Mouse (Mus musculus) heart, embryonic 10.5 days (tissue): ENCODE data around the gene Fam45a. TPM values are rescaled to one million over a fixed set of nuclear protein-coding genes. Genes with fewer than 3 reads are reported as not detected.
"Not testable (repeated sequence)": the region's sequence is repeated elsewhere in the genome, so short reads cannot be mapped to it uniquely, and the experiment has no call there.

Experiments used
- DNase-seq: peaks from one replicate; pipeline ENCODE4 v3.0.0-alpha.2; 2017; ENCODE audit warnings: low spot score
- H3K27ac ChIP-seq: fragments of 300-500 bp; sonication (generic); 2 replicates; pipeline ENCODE4 v1.5.1; 2016; ENCODE audit warnings: mild to moderate bottlenecking
- H3K27me3 ChIP-seq: fragments of 300-500 bp; sonication (generic); 2 replicates; pipeline ENCODE4 v1.6.1; 2016; ENCODE audit warnings: mild to moderate bottlenecking; ENCODE audit not compliant: poor library complexity, insufficient read depth, severe bottlenecking
- H3K36me3 ChIP-seq: fragments of 300-500 bp; sonication (generic); 2 replicates; pipeline ENCODE4 v1.6.1; 2016; ENCODE audit warnings: mild to moderate bottlenecking, moderate library complexity
- H3K4me1 ChIP-seq: fragments of 300-500 bp; sonication (generic); 2 replicates; pipeline ENCODE4 v1.6.1; 2016; ENCODE audit warnings: mild to moderate bottlenecking
- H3K4me3 ChIP-seq: fragments of 300-500 bp; sonication (generic); 2 replicates; pipeline ENCODE4 v1.5.1; 2016; ENCODE audit warnings: mild to moderate bottlenecking, moderate library complexity
- H3K9me3 ChIP-seq: fragments of 300-500 bp; sonication (generic); 2 replicates; pipeline ENCODE4 v1.6.1; 2016; ENCODE audit warnings: mild to moderate bottlenecking, moderate library complexity
- WGBS: fragments of 180-500 bp; shearing (Covaris S2); methylation state at CpG from one replicate; pipeline ENCODE4 v1.1.7; 2016; 5-methylcytosine and 5-hydroxymethylcytosine counted together
- polyA plus RNA-seq: library from polyadenylated mRNA; unstranded; fragments of >200 nt; fragmentation: Nextera tagmentation; extraction: Ambion mirVana; gene quantifications from 2 replicates; pipeline ENCODE4 v1.2.1, GENCODE M21; 2016

Gene Fam45a
- polyA plus RNA-seq, 1 experiment from 2014 or later = 30.6 TPM

GRCm38 (mm10) chr19:60795244-60795643, 16.1 kb upstream of the Fam45a start:
- Histone ChIP-seq H3K27ac (no peak overlapping the region), H3K4me1 (no peaks in the 10 kb centered on the region), H3K9me3 (no peaks in the 10 kb centered on the region), H3K27me3 (no peaks in the 10 kb centered on the region), H3K4me3 (no peak overlapping the region), H3K36me3 (no peaks in the 10 kb centered on the region)
- DNase-seq = no peak
- 88% methylated on average over 2 of the region's 2 CpGs for WGBS

- H3K27ac ChIP-seq = no peak overlapping the region
- 92% methylated on average over 2 of the region's 2 CpGs for WGBS
Measured at GRCm38 (mm10) chr19:60797415-60797814, 14.0 kb upstream of the Fam45a start.

GRCm38 (mm10) chr19:60799867-60800569, 11.4 kb upstream of the Fam45a start:
- H3K9me3 ChIP-seq = no peaks in the 10 kb centered on the region
- no peak overlapping the region for H3K4me3 ChIP-seq
- no peaks in the 10 kb centered on the region for H3K36me3 ChIP-seq
- H3K27ac ChIP-seq = no peak overlapping the region
- H3K4me1 ChIP-seq = no peaks in the 10 kb centered on the region
- peak; percentile 78 for DNase-seq
- H3K27me3 ChIP-seq = no peaks in the 10 kb centered on the region
- WGBS = 68% methylated on average over 7 of the region's 7 CpGs

More at GRCm38 (mm10) chr19:60797415-60797814, 14.0 kb upstream of the Fam45a start:
- no peaks in the 10 kb centered on the region for H3K9me3 ChIP-seq
- DNase-seq = no peak
- H3K4me1 ChIP-seq = no peaks in the 10 kb centered on the region
- H3K27me3 ChIP-seq = no peaks in the 10 kb centered on the region
- no peak overlapping the region for H3K4me3 ChIP-seq
- H3K36me3 ChIP-seq = no peaks in the 10 kb centered on the region

GRCm38 (mm10) chr19:60804903-60805302, 6.5 kb upstream of the Fam45a start:
- no peaks in the 10 kb centered on the region for H3K4me1 ChIP-seq
- 51% methylated on average over 2 of the region's 2 CpGs for WGBS
- no peak overlapping the region for H3K4me3 ChIP-seq
- no peaks in the 10 kb centered on the region for H3K27me3 ChIP-seq
- no peaks in the 10 kb centered on the region for H3K36me3 ChIP-seq
- no peak overlapping the region for H3K27ac ChIP-seq
- DNase-seq = no peak
- H3K9me3 ChIP-seq = no peaks in the 10 kb centered on the region

- Histone ChIP-seq H3K4me1 (peaks cover 15% of the 10 kb centered on the region), H3K27me3 (no peaks in the 10 kb centered on the region), H3K27ac (no peak overlapping the region), H3K4me3 (no peak overlapping the region), H3K9me3 (no peaks in the 10 kb centered on the region), H3K36me3 (peaks cover 5% of the 10 kb centered on the region; the same call in 1 of the 2 replicates)
- no peak for DNase-seq
- WGBS = 68% methylated on average over 2 of the region's 2 CpGs
Measured at GRCm38 (mm10) chr19:60809927-60810326, 1.5 kb upstream of the Fam45a start.

- Histone ChIP-seq H3K9me3 (no peaks in the 10 kb centered on the region), H3K36me3 (peaks cover 24% of the 10 kb centered on the region), H3K27ac (peak overlapping the region; percentile 93), H3K4me1 (peaks cover 15% of the 10 kb centered on the region), H3K4me3 (peak overlapping the region; percentile 91), H3K27me3 (no peaks in the 10 kb centered on the region)
- DNase-seq = no peak
- WGBS = 28% methylated on average over 10 of the region's 10 CpGs
Measured at GRCm38 (mm10) chr19:60812036-60812389, 628 bp downstream of the Fam45a start.

- Histone ChIP-seq H3K4me3 (no peak overlapping the region), H3K27ac (no peak overlapping the region), H3K36me3 (peaks cover 31% of the 10 kb centered on the region), H3K4me1 (peaks cover 15% of the 10 kb centered on the region), H3K27me3 (no peaks in the 10 kb centered on the region), H3K9me3 (no peaks in the 10 kb centered on the region)
- 98% methylated on average over 6 of the region's 6 CpGs for WGBS
- DNase-seq = no peak
Measured at GRCm38 (mm10) chr19:60813133-60813532, 1.7 kb downstream of the Fam45a start.

- WGBS = 91% methylated on average over 6 of the region's 6 CpGs
- no peak for DNase-seq
- H3K27me3 ChIP-seq = no peaks in the 10 kb centered on the region
- no peaks in the 10 kb centered on the region for H3K9me3 ChIP-seq
- peaks cover 83% of the 10 kb centered on the region for H3K36me3 ChIP-seq
- H3K4me3 ChIP-seq = no peak overlapping the region
- H3K27ac ChIP-seq = no peak overlapping the region
- H3K4me1 ChIP-seq = no peaks in the 10 kb centered on the region
Measured at GRCm38 (mm10) chr19:60818677-60819076, 7.3 kb downstream of the Fam45a start.

GRCm38 (mm10) chr19:60837747-60838146, 26.4 kb downstream of the Fam45a start:
- DNase-seq = peak; percentile 85
- Histone ChIP-seq H3K4me1 (peaks cover 3% of the 10 kb centered on the region; the same call in 1 of the 2 replicates), H3K27me3 (no peaks in the 10 kb centered on the region), H3K9me3 (no peaks in the 10 kb centered on the region), H3K27ac (no peak overlapping the region), H3K36me3 (peaks cover 52% of the 10 kb centered on the region), H3K4me3 (no peak overlapping the region)
- 44% methylated on average over 1 of the region's 1 CpGs for WGBS

- Histone ChIP-seq H3K27me3 (no peaks in the 10 kb centered on the region), H3K4me3 (no peak overlapping the region), H3K4me1 (peaks cover 3% of the 10 kb centered on the region; the same call in 1 of the 2 replicates), H3K27ac (no peak overlapping the region), H3K9me3 (no peaks in the 10 kb centered on the region), H3K36me3 (peaks cover 13% of the 10 kb centered on the region; the same call in 1 of the 2 replicates)
- no peak for DNase-seq
Measured at GRCm38 (mm10) chr19:60843324-60843723, 31.9 kb downstream of the Fam45a start.

GRCm38 (mm10) chr19:60845731-60846130, 34.3 kb downstream of the Fam45a start:
- Histone ChIP-seq H3K27ac (no peak overlapping the region), H3K9me3 (no peaks in the 10 kb centered on the region), H3K4me3 (no peak overlapping the region), H3K27me3 (no peaks in the 10 kb centered on the region), H3K4me1 (no peaks in the 10 kb centered on the region), H3K36me3 (peaks cover 9% of the 10 kb centered on the region)
- no peak for DNase-seq

- no peaks in the 10 kb centered on the region for H3K27me3 ChIP-seq
- H3K4me1 ChIP-seq = no peaks in the 10 kb centered on the region
- H3K27ac ChIP-seq = peak within 1 kb of the TSS; percentile 87
- peaks cover 29% of the 10 kb centered on the region for H3K36me3 ChIP-seq
- no peaks in the 10 kb centered on the region for H3K9me3 ChIP-seq
- DNase-seq = peak; percentile 97
- WGBS = 4% methylated on average over 30 of the region's 30 CpGs
- peak within 1 kb of the TSS; percentile 71 for H3K4me3 ChIP-seq
Measured at GRCm38 (mm10) chr19:60860868-60861700, 49.7 kb downstream of the Fam45a start, which contains the start of gene Sfxn4. Gene Sfxn4 (minus strand): TSS chr19:60861479.

GRCm38 (mm10) chr19:60866169-60866568, 54.8 kb downstream of the Fam45a start:
- not testable (repeated sequence) for H3K4me1 ChIP-seq, H3K27me3 ChIP-seq, H3K9me3 ChIP-seq, DNase-seq, H3K4me3 ChIP-seq, H3K27ac ChIP-seq
- 92% methylated on average over 4 of the region's 4 CpGs for WGBS
- peaks cover 66% of the 10 kb centered on the region for H3K36me3 ChIP-seq
